Mouse (Mus musculus) heart, adult 2 months (tissue): ENCODE measurements around the gene Kif1bp. TPM values are rescaled to one million over a fixed set of nuclear protein-coding genes. Genes with fewer than 3 reads are reported as not detected.

Experiments
- DNase-seq, 2 experiments: peaks; one replicate each; pipeline ENCODE4 v3.0.0; 2021
- H3K27ac ChIP-seq: fragments of 200-600 bp; 2 replicates; pipeline ENCODE4 v1.8.1; 2022
- H3K27me3 ChIP-seq: fragments of 200-500 bp; 2 replicates; pipeline ENCODE4 v1.6.1; 2012; ENCODE audit warnings: mild to moderate bottlenecking, low read length, inconsistent platforms, mixed read lengths; ENCODE audit not compliant: control insufficient read depth, insufficient read depth
- H3K36me3 ChIP-seq: fragments of 200-500 bp; 2 replicates; pipeline ENCODE4 v1.6.1; 2012; ENCODE audit warnings: low read length, inconsistent platforms; ENCODE audit not compliant: control insufficient read depth, insufficient read depth
- H3K4me1 ChIP-seq: fragments of 200-500 bp; 2 replicates; pipeline ENCODE4 v1.6.1; 2011; ENCODE audit warnings: low read length; ENCODE audit not compliant: control insufficient read depth, insufficient read depth
- H3K4me3 ChIP-seq: fragments of 200-600 bp; 2 replicates; pipeline ENCODE4 v1.8.1; 2022
- H3K79me2 ChIP-seq: fragments of 200-500 bp; replicated peaks from 2 replicates; pipeline ENCODE4 v1.6.1; 2012; ENCODE audit warnings: mild to moderate bottlenecking, inconsistent platforms, low read length, moderate library complexity, mixed read lengths; ENCODE audit not compliant: control insufficient read depth, insufficient read depth
- H3K9ac ChIP-seq: fragments of 200-500 bp; 2 replicates; pipeline ENCODE4 v1.6.1; 2012; ENCODE audit warnings: low read depth, mild to moderate bottlenecking, control low read depth, inconsistent platforms, low read length, mixed read lengths
- CTCF ChIP-seq: fragments of 200-600 bp; IDR thresholded peaks from 2 replicates; pipeline ENCODE4 v1.8.1; 2022; ENCODE audit warnings: antibody characterized with exemption, mild to moderate bottlenecking, moderate library complexity
- EP300 ChIP-seq: fragments of 200-500 bp; IDR thresholded peaks from 2 replicates; pipeline ENCODE4 v1.6.1; 2011; ENCODE audit warnings: low read depth, low read length, control low read depth; ENCODE audit not compliant: insufficient read depth
- POLR2A ChIP-seq: fragments of 200-500 bp; IDR thresholded peaks from 2 replicates; pipeline ENCODE4 v1.6.1; 2011; ENCODE audit warnings: mild to moderate bottlenecking, low read depth, low read length, control low read depth; ENCODE audit not compliant: insufficient read depth
- WGBS: fragments of 180-500 bp; shearing (Covaris S2); methylation state at CpG from one replicate; pipeline ENCODE4 v1.1.7; 2018; 5-methylcytosine and 5-hydroxymethylcytosine counted together
- intact Hi-C: fragments of 180-260 bp; cut with DNase I; formaldehyde crosslinking; loops from one replicate; pipeline ENCODE4 v1.15.1; 2025
- polyA plus RNA-seq: library from polyadenylated mRNA; depleted of rRNA; stranded (reverse); fragments of >200 nt; gene quantifications from 2 replicates; pipeline ENCODE4 v1.2.3, GENCODE M21; 2012
- total RNA-seq, 2 experiments: library from RNA; stranded (reverse); gene quantifications; 2 replicates each; pipeline ENCODE4 v1.2.3; 2021

The Kif1bp gene
- total and polyA plus RNA-seq, 3 experiments, result 23.0 to 47.3 (median 43.3) TPM

GRCm38 (mm10) chr10:62506019-62506556, 72.2 kb downstream of the Kif1bp start:
- 0 out of 2 replicates have a peak, but pooled peaks cover 2% of the 10 kb centered on the region for H3K36me3 ChIP-seq
- H3K9ac ChIP-seq, result peak overlapping the region; percentile 11
- peaks cover 9% of the 10 kb centered on the region for H3K4me1 ChIP-seq
- no peaks in the 10 kb centered on the region for H3K27me3 ChIP-seq
- intact Hi-C loops, result no loop called here
- DNase-seq, result peak in 1 of 2 experiments; percentile 49
- 37% methylated on average over 17 of the region's 17 CpGs for WGBS
- H3K27ac ChIP-seq, result peak overlapping the region; percentile 97
- peak overlapping the region; percentile 64 for H3K4me3 ChIP-seq
- no peaks in the 10 kb centered on the region for H3K79me2 ChIP-seq
- TF ChIP-seq EP300 (no peak), CTCF (no peak), POLR2A (peak; percentile 33; the same call in 1 of the 2 replicates)

- WGBS, result 71% methylated on average over 9 of the region's 9 CpGs
- intact Hi-C loops, result no loop called here
- TF ChIP-seq CTCF, result no peak
- no peak for TF ChIP-seq EP300
- no peak for TF ChIP-seq POLR2A
- H3K36me3 ChIP-seq, result peaks cover 4% of the 10 kb centered on the region; the same call in 1 of the 2 replicates
- peak overlapping the region; percentile 64; the same call in 1 of the 2 replicates for H3K4me3 ChIP-seq
- no peaks in the 10 kb centered on the region for H3K79me2 ChIP-seq
- DNase-seq, result no peak
- peak overlapping the region; percentile 97 for H3K27ac ChIP-seq
- peaks cover 12% of the 10 kb centered on the region for H3K4me1 ChIP-seq
- H3K9ac ChIP-seq, result no peak overlapping the region
- H3K27me3 ChIP-seq, result no peaks in the 10 kb centered on the region
Observed at GRCm38 (mm10) chr10:62505224-62505983, 72.9 kb downstream of the Kif1bp start.

- Histone ChIP-seq H3K79me2 (no peaks in the 10 kb centered on the region), H3K36me3 (peaks cover 4% of the 10 kb centered on the region; the same call in 1 of the 2 replicates), H3K9ac (no peak overlapping the region; the same call in 1 of the 2 replicates), H3K4me3 (peak overlapping the region; percentile 22), H3K4me1 (peaks cover 10% of the 10 kb centered on the region), H3K27me3 (no peaks in the 10 kb centered on the region), H3K27ac (peak overlapping the region; percentile 79)
- TF ChIP-seq CTCF (no peak), POLR2A (no peak), EP300 (no peak)
- intact Hi-C loops, result no loop called here
- no peak for DNase-seq
- WGBS, result 42% methylated on average over 12 of the region's 12 CpGs
Observed at GRCm38 (mm10) chr10:62503836-62504628, 74.2 kb downstream of the Kif1bp start.

GRCm38 (mm10) chr10:62503353-62503752, 74.9 kb downstream of the Kif1bp start:
- Histone ChIP-seq H3K36me3 (peaks cover 4% of the 10 kb centered on the region; the same call in 1 of the 2 replicates), H3K79me2 (no peaks in the 10 kb centered on the region), H3K4me3 (peak overlapping the region; percentile 22), H3K27ac (peak overlapping the region; percentile 79), H3K4me1 (peaks cover 8% of the 10 kb centered on the region), H3K9ac (no peak overlapping the region), H3K27me3 (no peaks in the 10 kb centered on the region)
- intact Hi-C loops, result no loop called here
- 26% methylated on average over 4 of the region's 4 CpGs for WGBS
- peak in 1 of 2 experiments; percentile 30 for DNase-seq
- TF ChIP-seq POLR2A (no peak), EP300 (no peak), CTCF (no peak)

- no peaks in the 10 kb centered on the region for H3K79me2 ChIP-seq
Observed at GRCm38 (mm10) chr10:62501951-62502350, 76.3 kb downstream of the Kif1bp start.

More at GRCm38 (mm10) chr10:62501951-62502350, 76.3 kb downstream of the Kif1bp start:
- no peak for TF ChIP-seq CTCF
- no peak for TF ChIP-seq POLR2A
- no peak for TF ChIP-seq EP300
- Histone ChIP-seq H3K36me3 (peaks cover 4% of the 10 kb centered on the region; the same call in 1 of the 2 replicates), H3K27ac (no peak overlapping the region; the same call in 1 of the 2 replicates), H3K4me3 (no peak overlapping the region), H3K9ac (no peak overlapping the region), H3K4me1 (peaks cover 8% of the 10 kb centered on the region), H3K27me3 (no peaks in the 10 kb centered on the region)
- DNase-seq, result no peak
- intact Hi-C loops, result loop anchor here (2.0 kb wide), 1 partner anchor 29 kb away; no protein-coding TSS in a partner anchor
- WGBS, result 71% methylated on average over 7 of the region's 7 CpGs
